Mouse (Mus musculus) ZHBTc4 (cell line): ENCODE data around the gene Ccdc57.

Experiments
- DNase-seq: peaks from one replicate; pipeline ENCODE4 v3.0.0-alpha.2; 2011; ENCODE audit warnings: low read depth, low spot score

Ccdc57 gene

GRCm38 (mm10) chr11:120951731-120952730 is 19.4 kb upstream of the Ccdc57 start:
- DNase-seq = no peak

DNA sequence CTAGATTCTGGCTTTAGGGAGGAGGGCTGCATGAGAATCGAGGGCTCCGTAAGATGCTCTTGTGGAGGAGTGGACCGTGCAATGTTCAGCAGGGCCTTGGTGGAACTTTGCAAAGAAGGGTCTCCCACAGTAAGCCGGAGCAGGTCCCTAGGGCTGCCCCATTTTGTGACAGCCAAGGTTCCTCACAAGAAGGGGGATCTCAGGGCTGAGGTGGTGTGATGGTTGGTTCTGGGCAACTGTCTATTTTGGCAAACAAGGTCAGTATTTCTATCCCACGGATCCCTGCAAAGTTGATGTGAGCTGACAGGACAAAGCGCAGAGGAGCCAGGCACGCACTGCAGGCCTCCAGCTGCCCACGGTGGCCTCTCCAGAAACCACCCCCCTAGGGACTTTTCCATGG is 18.6 kb upstream of the Ccdc57 start:
- no peak for DNase-seq

DNA sequence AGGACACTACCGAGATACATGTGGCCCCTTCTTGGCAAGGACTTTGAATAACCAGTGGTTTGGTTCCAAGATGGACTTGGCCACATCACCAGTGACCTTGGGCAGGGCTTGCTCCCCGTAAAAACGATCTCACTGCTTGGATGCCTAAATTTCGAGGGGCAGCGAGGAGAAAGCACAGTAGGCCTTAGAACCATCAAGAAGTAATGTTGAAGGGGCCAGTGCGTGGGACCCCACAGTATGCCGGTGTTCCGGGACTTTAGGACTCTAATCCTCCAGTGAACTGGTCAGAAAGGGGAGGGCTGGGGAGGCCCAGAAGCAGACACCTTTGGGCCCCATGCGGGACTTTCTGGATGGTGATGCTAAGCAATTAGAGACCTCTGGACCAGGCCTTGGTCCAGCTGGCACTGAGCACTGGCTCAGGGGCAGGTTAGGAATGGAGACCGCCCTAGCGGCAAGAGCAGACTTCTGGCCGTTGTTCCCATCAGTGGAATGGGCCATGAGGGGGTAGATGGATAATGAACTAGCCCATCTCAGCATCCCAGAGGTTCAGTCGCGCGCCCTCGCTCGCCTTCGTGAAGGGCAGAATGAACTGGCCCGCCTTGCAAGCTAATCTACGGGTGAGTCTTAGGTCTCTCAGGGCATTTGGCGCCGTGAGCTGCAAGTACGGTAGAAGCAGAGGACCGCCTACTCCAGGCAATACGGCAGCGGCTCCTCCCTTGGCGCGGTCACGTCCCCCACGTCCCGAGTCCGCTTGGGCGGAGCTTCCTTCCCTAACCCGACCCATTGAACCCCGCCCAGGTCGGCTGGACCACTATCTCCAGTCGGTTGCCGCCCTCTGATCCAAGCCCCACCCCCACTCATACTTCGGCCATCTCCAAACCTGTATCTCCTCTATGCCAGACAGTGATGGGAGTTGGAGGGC is 17.9 kb upstream of the Ccdc57 start:
- DNase-seq = peak; percentile 98

- DNase-seq = no peak
Observed at GRCm38 (mm10) chr11:120949863-120950262, 17.2 kb upstream of the Ccdc57 start.

- peak; percentile 75 for DNase-seq
Observed at GRCm38 (mm10) chr11:120948861-120949851, 16.5 kb upstream of the Ccdc57 start.

DNA sequence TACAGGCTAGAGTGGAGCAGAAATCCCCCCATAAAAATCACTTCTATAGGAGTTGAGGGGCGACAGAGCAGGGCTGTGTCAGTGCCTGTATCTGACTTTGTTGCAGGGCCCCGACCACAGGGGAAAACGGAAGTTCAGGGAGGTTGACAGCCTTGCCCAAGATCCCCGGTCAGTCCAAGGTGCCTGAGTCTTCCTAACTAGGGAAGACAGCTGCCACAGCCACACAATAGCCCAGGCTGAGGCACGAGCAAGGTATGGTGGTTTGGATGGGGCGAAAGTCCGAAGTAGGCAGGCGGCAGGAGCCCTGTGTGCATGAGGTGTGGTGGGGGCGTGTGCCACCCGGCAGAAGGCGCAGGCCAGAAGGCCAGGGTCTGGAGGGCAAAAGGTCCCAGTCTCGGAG is 15.7 kb upstream of the Ccdc57 start, which contains the start of gene Slc16a3:
Slc16a3 (plus strand) TSS at position 153 of the 400 bp plus-strand sequence.
- no peak for DNase-seq

GRCm38 (mm10) chr11:120945926-120946325 is 13.3 kb upstream of the Ccdc57 start:
- DNase-seq = no peak

GRCm38 (mm10) chr11:120945266-120945665 is 12.6 kb upstream of the Ccdc57 start:
- DNase-seq = no peak

DNA sequence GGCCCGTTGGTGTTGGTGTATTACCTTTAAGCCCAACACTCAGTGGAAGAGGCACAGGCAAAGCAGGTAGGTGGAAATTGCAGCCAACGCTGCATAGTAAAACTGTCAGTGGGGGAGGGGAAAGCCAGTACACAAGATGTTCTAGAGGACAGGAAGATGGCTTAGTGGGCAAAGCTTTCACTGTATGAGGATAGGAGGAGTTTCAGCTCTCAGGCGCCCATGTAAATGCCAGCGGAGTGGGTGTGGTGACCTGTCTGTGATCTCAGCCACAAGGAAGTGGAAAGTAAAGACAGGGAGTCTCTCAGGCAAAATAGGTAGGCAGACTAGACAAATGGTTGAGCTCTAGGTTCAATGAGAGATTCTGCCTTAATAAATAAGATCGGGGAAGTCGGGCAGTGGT is 8.3 kb upstream of the Ccdc57 start:
- DNase-seq = no peak

GRCm38 (mm10) chr11:120939712-120940341 is 7.2 kb upstream of the Ccdc57 start:
- DNase-seq = no peak

- DNase-seq = no peak
Observed at GRCm38 (mm10) chr11:120938795-120939194, 6.1 kb upstream of the Ccdc57 start.

- DNase-seq = no peak
Observed at GRCm38 (mm10) chr11:120937976-120938375, 5.3 kb upstream of the Ccdc57 start.

GRCm38 (mm10) chr11:120931479-120931878 is 1.2 kb downstream of the Ccdc57 start:
- no peak for DNase-seq

- DNase-seq = no peak
Observed at GRCm38 (mm10) chr11:120928468-120928867, 4.2 kb downstream of the Ccdc57 start.

GRCm38 (mm10) chr11:120922528-120922927 is 10.1 kb downstream of the Ccdc57 start:
- no peak for DNase-seq

- no peak for DNase-seq
Observed at GRCm38 (mm10) chr11:120917756-120918155, 14.9 kb downstream of the Ccdc57 start.

GRCm38 (mm10) chr11:120916477-120916876 is 16.2 kb downstream of the Ccdc57 start:
- DNase-seq = peak; percentile 67

- DNase-seq = no peak
Observed at GRCm38 (mm10) chr11:120913796-120914195, 18.9 kb downstream of the Ccdc57 start.

DNA sequence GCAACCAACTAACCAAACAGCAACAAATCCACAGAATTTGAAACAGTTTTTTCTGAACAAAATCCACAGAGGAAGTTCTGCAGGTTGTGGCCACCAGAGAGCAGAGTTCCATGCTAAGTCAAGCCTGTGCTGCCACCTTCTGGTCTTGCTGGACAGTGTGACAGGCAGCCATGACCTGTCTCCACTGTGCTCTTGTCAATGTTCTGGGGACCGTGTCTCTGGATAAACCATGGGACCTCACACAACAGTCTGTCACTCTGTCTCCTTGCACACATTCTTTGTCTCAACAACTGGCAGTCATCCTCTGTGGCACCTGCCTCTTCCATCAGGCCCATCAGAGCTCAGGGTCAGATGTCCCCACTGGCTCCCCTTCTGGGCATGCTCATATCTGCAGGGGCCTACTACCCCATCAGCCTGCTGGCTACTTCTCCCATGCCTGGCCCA is 27.2 kb downstream of the Ccdc57 start:
- peak; percentile 88 for DNase-seq

GRCm38 (mm10) chr11:120904561-120904960 is 28.1 kb downstream of the Ccdc57 start:
- DNase-seq = no peak
